Mouse (Mus musculus): Measurements from ENCODE around the gene Chit1. TPM values are rescaled to one million over a fixed set of nuclear protein-coding genes. Genes with fewer than 3 reads are reported as not detected.

Chit1 gene
- polyA plus RNA-seq, 1 experiment from 2014 or later, result not detected

Other genes starting within 250 kb of the Chit1 start
- 1.6 and 1.9 TPM in 2 replicates for gene Optc, start 203.2 kb upstream of the Chit1 start, polyA plus RNA-seq (2014; fragmentation: Nextera tagmentation; extraction: Ambion mirVana)
- 1.1 and 1.7 TPM in 2 replicates for gene Prelp, start 189.8 kb upstream of the Chit1 start, polyA plus RNA-seq (2014; fragmentation: Nextera tagmentation; extraction: Ambion mirVana)
- gene Fmod, start 74.0 kb upstream of the Chit1 start, polyA plus RNA-seq (2014; fragmentation: Nextera tagmentation; extraction: Ambion mirVana), result 5.7 and 6.8 TPM in 2 replicates
- 150 and 153 TPM in 2 replicates for gene Btg2, start 32.1 kb upstream of the Chit1 start, polyA plus RNA-seq (2014; fragmentation: Nextera tagmentation; extraction: Ambion mirVana)
- gene Chil1, start 70.9 kb downstream of the Chit1 start, polyA plus RNA-seq (2014; fragmentation: Nextera tagmentation; extraction: Ambion mirVana), result 1.8 and 2.2 TPM in 2 replicates
- gene Mybph, start 82.2 kb downstream of the Chit1 start, polyA plus RNA-seq (2014; fragmentation: Nextera tagmentation; extraction: Ambion mirVana), result 0.12 and 0.22 TPM in 2 replicates
- gene Adora1, start 124.2 kb downstream of the Chit1 start, polyA plus RNA-seq (2014; fragmentation: Nextera tagmentation; extraction: Ambion mirVana), result 0.07 and 0.08 TPM in 2 replicates
- gene Myog, start 178.7 kb downstream of the Chit1 start, polyA plus RNA-seq (2014; fragmentation: Nextera tagmentation; extraction: Ambion mirVana), result not detected in 2 replicates
- gene Ppfia4, start 221.7 kb downstream of the Chit1 start, polyA plus RNA-seq (2014; fragmentation: Nextera tagmentation; extraction: Ambion mirVana), result 1.9 and 2.6 TPM in 2 replicates